Mouse (Mus musculus) layer of hippocampus, adult 9-11 months (tissue): Measurements from ENCODE around the gene Sox4.

ENCODE experiments used
- DNase-seq: peaks from one replicate; pipeline ENCODE4 v3.0.0; 2022

Sox4 gene

DNA sequence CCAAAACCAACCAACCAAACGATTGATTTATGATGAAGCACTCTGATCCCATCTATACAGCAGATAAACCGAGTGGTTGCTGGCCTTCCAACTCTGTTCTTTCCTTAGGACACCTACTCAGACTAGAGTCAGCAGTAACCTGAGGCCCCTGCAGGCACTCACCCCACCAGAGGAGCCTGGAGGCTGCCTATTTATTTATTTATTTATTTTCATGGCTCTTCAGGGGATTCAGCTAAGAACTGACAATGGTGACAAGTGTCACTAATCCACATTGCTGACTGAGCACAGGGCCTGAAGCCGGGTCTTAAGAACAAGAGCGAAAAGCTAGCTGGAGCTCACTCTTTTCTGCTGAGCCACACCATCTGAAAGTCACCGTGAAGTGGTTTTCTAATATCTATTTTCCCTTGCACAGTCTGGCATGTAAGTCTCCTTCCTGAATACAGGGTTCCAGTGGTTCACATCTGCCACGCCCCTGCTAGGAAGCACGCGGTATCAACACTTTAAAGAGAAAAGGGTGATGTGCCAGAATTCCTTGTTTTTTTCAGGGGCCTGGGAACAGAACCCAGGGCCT is 6.9 kb downstream of the Sox4 start:
- DNase-seq = no peak

- no peak for DNase-seq
Measured at GRCm38 (mm10) chr13:28945681-28946080, 7.8 kb downstream of the Sox4 start.

- no peak for DNase-seq
Measured at GRCm38 (mm10) chr13:28942926-28943325, 10.6 kb downstream of the Sox4 start.

DNA sequence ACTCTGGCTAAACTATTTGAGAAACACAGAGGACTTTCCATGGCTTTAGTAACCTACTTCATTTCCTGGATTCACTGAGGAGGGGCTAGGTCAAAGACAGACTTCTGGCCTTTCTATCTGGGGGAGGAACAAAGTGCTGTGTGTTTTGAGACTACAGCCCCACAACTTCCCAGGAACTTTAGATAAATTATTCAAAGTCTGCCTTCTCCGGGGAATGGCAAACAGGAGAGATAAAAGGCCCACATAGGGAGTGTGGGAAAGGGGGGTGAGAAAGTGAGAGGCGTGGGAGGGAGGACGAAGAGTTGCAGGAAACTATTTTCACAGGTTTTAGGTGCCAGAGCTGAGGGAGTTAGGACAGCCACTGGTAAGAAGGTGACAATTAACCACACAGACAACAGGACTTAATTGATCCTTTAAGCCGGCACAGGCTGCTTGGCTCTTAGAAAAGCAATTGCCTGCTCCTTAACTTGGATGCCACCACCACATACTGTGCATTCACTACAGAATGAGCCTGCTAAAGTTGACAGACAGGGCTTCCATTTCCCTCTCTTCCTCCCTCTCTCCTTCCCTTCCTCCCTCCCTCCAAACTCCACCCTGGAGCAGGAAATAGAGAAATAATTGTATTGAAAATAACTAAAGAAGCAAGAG is 11.4 kb downstream of the Sox4 start:
- no peak for DNase-seq

DNA sequence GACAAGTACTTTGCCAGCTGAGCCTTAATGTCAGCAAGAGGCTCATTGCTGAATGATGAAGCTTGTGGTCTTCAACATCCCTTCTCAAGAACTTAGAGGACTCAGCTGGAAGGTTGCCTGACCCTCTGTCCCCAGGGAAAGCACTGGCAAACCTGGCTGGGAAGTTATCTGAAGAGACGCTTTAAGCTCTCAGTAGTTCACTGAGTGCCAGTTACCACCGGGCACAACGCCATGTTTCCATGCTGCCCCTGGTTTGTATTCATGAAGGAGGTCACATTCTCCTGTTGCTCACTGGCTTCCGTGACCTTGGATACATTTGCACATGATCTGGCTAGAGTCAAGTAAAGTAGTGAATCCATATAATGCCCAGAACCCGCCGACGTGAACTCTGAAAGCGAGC is 20.1 kb downstream of the Sox4 start:
- no peak for DNase-seq

GRCm38 (mm10) chr13:28931776-28932175 is 21.7 kb downstream of the Sox4 start:
- DNase-seq = no peak

- DNase-seq = no peak
Measured at GRCm38 (mm10) chr13:28931266-28931665, 22.2 kb downstream of the Sox4 start.

DNA sequence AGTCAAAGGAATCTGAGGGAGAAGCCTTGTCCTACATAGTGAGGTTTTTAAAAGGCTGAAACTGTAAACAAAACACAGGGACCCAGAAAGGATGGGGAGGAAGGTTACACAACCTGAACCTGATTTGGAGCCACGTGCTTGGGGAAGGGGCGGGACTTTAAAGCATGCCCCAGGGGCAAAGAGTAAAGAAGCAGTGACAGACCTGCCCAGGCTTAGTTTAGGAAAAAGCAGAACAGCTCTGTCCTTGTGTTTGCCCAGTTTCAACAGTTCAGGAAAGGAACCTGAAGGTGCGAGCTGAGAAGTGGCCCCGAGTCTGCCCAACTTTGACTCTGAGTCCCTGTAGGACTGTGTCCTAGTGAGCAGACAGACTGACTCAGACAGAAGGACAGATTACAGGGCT is 23.1 kb downstream of the Sox4 start:
- no peak for DNase-seq

GRCm38 (mm10) chr13:28929936-28930335 is 23.6 kb downstream of the Sox4 start:
- no peak for DNase-seq

GRCm38 (mm10) chr13:28923136-28923535 is 30.4 kb downstream of the Sox4 start:
- no peak for DNase-seq

- DNase-seq = no peak
Measured at GRCm38 (mm10) chr13:28917379-28918250, 35.9 kb downstream of the Sox4 start.

- DNase-seq = no peak
Measured at GRCm38 (mm10) chr13:28913656-28914055, 39.9 kb downstream of the Sox4 start.

DNA sequence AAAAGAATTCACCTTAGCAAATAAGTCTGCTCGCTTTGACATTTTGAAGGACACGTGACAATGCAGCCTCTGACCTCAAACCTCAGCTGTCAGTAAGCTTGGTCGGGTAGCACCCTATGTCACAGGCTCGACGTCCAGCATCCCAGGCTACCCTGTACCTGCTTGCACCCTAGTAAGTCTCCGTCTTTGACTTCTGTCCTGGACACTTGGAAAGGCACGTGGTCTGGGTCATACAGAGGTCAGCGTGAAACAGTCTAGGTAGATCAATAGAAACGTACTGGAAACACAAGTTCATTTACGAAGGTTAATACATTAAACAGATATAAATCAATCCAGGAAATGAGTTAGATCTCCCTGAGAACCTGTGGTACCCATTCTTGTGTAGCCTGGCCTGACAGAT is 46.5 kb downstream of the Sox4 start:
- no peak for DNase-seq
